Mouse (Mus musculus) heart, postnatal 25 days (tissue): Measurements from ENCODE around the gene Arfgap2. TPM values are rescaled to one million over a fixed set of nuclear protein-coding genes. Genes with fewer than 3 reads are reported as not detected.
A peak's percentile ranks its signal among the peaks of the same experiment; 100 is the strongest.

ENCODE experiments used
- DNase-seq: peaks from one replicate; pipeline ENCODE4 v3.0.0; 2022; ENCODE audit warnings: low spot score
- intact Hi-C: fragments of 180-260 bp; cut with DNase I; formaldehyde crosslinking; loops from one replicate; pipeline ENCODE4 v1.15.1; 2025
- total RNA-seq, 2 experiments: library from RNA; stranded (reverse); gene quantifications; 2 replicates each; pipeline ENCODE4 v1.2.3; 2021

Gene Arfgap2
- total RNA-seq, 2 experiments from 2014 or later, result 56.2 TPM

DNA sequence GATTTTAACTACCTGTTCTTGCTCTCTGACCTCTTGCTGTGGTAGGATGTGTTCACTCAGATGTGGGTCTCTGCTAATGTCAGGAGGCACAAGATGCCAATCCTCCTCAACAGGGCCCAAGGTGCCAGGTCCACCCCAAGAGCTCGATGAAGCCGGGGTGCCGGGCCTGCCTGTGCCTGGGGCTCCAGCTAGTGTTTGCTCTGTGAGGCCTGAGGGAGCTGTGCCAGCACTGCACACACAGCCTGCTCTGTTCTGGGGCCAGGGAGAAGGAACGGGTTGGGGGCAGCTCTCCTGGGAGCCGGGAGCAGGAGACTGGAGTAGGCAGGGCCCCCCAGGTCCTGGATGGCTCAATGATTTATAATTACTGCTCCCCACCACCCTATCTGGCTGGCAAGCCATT, 6.7 kb upstream of the Arfgap2 start:
- intact Hi-C loops, result loop anchor here (2.0 kb wide), 1 partner anchor 17 kb away; no protein-coding TSS in a partner anchor
- no peak for DNase-seq

DNA sequence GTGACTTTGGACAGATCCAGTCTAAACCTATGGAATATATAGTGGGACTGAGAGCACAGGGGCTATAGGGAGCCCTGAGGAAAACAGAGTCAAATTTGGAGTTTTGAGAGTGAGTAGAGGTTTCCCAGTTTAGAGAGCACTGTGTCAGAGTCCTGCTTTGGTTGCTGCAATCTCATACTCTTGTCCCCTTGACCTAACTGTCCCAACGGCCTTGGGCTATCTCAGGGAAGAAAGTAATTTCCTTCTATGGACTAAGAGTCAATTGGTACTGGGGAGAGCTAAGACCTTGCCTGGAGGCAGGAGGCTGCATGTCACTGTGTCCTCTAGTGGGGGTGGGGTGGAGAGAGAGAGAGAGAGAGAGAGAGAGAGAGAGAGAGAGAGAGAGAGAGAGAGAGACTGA, 5.9 kb upstream of the Arfgap2 start:
- DNase-seq, result no peak
- intact Hi-C loops, result loop anchor here (2.0 kb wide), 1 partner anchor 18 kb away; no protein-coding TSS in a partner anchor

DNA sequence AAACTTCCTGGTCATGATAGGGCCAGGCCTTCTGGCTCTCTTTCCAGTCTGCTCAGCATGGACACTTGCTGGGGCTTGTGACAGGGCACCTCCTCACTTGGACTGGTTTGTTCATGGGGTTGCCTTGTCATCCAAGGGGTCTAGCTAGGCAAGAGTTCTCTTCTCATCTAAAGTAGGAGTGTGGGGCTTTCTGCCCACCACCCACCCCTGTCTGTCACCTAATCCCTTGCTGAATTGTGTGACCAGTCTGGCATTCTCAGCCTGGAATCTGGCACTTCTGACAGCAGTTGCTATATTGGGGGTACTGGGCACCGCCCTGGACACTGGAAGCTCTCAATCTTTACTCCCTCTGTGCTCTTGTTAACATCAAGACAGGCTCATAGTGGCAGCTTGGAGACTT, 5.3 kb upstream of the Arfgap2 start:
- DNase-seq, result no peak
- intact Hi-C loops, result loop anchor here (2.0 kb wide), 1 partner anchor 19 kb away; no protein-coding TSS in a partner anchor

DNA sequence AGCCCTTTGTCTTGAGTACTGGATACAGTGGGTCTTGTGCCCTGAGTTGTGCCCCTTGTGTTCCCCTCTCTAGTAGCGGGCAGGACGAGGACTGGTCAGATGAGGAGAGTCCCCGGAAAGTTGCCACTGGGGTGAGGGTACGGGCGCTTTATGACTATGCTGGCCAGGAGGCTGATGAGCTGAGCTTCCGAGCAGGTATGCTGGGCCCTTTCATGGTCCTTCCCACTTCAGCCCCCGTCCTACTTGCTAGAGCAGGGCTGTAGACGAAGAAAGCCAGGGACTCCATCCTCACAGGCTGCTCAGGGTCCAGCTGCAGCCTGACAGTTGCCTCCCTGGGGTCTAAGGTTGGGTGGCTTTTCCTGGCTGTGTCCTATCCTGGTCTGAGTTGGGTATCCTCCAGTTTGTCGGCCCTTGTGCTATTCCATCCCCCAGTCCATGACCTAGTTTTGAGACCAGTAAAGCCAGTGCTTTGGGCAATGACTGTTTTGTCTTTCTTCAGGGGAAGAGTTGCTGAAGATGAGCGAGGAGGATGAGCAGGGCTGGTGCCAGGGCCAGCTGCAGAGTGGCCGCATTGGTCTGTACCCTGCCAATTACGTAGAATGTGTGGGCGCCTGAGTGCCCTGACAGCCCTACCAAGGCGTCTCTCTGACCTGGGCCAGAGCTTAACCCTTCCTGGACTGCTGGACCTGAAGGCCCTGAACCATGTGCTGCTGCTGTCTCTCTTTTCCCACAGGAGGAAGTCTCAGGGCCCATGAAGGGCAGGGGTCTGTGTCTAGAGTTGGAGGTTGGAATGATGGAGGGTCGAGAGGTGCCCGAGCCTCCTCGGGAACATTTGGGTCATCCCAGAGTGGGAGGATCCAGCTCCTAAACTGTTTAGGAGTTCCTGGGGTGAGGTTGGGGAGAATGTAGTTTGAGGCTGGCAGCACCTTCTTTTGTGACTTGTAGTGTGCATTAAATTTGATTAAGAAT, 798 bp upstream of the Arfgap2 start:
- intact Hi-C loops, result loop anchor here (2.0 kb wide), 1 partner anchor 27 kb away; the partner anchor contains the start of gene Ddb2
- DNase-seq, result no peak

DNA sequence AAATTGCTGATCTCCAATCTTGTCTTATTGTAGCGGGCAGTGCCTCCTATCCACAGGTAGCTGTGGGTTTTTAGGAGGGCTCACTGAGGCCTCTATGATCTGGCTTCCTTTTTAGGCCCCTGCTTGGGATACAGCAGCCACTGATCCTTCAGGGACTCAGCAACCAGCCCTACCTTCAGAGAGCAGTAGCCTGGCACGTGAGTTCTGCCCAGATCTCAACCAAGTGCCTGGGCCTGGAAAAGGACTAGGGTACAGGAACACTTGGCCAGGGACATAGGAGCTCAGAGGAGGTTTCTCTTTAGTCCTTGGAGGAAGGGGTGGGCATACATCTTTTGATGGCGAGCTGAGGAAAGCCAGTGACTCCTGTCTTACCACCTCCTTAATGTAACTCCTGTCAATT, 3.3 kb downstream of the Arfgap2 start:
- DNase-seq, result no peak
- intact Hi-C loops, result loop anchor here (5.0 kb wide), 1 partner anchor 151 kb away; the partner anchor contains the start of gene Mybpc3

DNA sequence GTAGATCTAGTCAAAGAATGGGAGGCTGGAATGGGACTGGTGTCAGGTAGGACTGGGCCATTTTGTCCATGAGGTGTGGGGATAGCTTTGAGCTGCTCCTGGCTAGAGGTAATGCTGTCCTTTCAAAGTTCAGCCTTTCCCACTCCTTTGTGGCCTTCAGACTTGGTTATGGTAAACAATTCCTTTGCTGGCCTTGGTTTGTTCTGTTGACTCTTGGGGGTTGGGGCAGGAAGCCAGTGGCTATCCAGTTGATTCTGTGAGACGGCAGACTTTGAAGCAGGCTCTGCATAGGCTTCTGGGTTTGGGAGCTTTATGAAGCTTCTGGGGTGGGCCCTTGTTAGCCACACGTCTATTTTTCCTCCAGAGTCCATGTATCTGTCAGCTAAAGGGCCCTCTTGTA, 3.9 kb downstream of the Arfgap2 start:
- intact Hi-C loops, result loop anchor here (5.0 kb wide), 1 partner anchor 151 kb away; the partner anchor contains the start of gene Mybpc3
- DNase-seq, result no peak

DNA sequence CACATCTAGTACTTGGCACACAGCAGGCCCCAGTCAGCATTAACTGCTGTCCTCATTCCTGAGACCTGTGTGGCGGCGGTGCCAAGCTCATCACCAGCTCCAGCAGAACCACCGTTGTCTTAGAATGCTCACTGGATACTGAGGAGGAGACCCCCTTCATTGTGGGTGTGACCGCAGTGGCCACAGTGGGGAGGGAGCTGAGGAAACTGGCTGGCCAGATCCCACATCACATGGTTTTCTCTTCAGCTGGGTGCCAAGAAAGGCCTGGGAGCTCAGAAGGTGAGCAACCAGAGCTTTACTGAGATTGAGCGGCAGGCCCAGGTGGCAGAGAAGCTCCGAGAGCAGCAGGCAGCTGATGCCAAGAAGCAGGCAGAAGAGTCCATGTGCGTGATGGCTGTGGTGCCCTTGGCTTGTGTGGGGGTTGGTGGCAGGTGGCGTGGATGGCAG, 4.9 kb downstream of the Arfgap2 start:
- intact Hi-C loops, result loop anchor here (5.0 kb wide), 1 partner anchor 152 kb away; the partner anchor contains the start of gene Mybpc3
- DNase-seq, result no peak

DNA sequence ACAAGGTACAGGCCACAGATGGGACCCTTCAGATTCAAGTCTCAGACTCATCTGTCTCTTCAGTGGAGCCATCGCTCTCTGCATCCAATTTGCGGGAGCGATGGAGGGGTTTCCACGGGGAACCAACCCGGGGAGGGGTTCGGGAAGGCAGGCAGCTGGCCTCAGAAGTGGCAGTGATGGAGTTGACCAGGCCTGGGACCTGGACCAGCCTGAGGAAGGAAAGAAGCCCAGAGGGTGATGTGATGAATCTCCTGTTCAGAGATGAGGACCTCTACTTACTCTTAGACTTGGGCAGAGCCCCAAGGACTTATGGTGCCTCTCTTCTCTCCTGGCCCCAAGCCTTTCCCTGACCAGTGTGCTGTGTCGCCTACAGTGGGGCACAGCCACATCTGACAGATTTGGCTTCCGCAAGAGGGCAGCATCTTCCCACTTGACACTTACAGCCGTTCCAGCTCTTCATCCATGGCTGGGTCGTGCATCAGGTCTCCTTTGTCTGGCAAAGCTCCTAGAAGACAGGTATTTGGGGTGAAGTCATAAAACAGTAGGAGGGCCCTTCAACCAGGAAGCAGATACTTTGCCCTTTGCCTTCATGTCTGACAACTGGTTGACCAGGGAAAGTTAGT, 14.1 kb downstream of the Arfgap2 start:
- intact Hi-C loops, result no loop called here
- DNase-seq, result no peak

DNA sequence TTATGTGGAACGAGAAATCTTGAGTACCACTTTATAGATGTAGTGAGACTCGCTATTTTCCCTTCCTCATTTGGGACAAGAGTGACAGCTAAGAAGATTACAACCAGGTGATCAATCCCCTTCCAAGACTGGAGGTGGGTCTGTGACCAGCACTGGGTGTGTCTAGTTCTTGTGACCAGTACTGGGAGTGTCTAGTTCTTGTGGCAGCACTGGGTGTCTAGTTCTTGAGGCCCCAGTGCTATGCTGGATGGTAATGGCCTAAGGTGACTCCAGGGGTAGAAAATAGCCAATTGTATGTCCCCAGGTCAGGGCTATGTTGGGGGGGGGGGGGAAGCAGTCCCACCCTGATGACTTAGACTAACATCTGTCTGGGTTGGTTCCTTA, 14.6 kb downstream of the Arfgap2 start:
- intact Hi-C loops, result no loop called here
- no peak for DNase-seq

DNA sequence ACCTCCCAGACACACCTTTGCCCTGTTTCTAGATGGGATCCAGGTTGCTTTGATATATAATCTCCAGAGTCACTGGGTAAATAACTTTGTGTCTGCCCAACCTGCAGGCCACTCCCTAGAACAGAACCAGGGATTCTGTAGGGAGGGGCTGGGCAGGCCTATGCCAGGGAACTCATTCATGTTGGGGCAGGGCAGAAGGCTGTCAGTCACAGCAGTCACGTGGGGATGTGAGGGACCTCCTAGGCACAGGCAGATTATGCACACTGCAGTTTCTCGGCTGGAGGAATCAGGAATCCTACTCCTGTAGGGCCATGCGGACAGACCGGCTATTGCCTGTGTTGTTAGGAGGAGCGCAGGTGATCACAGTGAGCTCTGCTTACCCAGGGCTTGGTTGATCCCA, 16.6 kb downstream of the Arfgap2 start:
- intact Hi-C loops, result no loop called here
- no peak for DNase-seq

DNA sequence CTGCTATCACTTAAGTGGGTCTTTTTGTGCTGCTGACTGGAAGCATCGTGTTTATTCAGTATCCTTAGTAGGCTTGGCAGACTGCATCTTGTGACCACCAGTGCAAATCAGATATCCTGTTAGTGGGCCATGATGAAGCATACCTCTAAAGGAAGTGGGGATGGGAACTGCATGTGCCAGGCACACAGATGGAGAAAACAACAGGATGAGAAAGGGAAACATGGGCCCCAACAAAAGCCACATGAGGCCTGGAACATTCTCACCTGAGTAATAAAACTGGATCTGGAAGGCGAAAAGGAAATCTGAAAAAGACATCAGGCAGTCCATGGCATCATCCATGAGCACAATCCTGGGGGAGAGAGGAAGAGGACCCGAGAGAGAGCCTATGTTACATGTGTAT, 19.2 kb downstream of the Arfgap2 start:
- intact Hi-C loops, result no loop called here
- DNase-seq, result no peak

DNA sequence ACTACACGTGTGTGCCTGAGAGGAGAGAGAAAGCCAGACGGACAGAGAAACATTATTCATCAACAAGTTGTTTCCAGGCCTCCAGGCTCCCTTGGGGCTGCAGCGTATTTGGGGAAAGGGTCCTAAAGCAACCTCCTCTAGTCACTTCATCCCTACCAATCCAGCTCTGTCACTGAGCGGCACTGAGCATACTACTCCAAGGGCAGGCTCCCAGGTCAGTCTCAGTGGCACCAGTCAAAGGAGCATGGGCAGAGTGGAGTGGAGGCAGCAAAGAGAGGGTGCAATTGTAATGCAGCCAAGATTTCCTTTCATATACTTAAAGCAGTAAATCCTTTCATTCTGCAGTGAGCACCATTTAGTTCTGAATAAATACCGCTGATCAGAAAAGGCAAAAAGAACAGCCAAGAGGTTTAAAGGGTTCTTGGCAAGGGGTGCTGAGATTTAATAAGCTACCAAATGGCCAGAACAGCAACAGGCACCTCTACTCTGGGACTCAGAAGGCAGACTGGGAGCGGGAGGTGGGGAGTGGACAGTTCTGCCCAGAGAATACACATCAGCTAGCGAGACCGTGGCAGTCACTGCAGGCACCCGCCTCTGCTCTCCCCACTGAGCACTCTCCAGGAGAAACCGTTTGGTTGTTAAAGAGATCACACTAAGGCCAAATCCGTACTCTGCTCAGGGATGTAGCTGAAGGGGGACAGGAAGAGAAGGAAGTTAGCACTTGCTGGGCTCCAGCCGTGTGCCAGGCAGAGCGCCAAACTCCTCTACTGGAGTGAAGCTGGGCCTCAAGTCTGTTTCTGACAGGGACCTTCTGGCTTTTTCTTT, 19.8 kb downstream of the Arfgap2 start:
- intact Hi-C loops, result no loop called here

DNA sequence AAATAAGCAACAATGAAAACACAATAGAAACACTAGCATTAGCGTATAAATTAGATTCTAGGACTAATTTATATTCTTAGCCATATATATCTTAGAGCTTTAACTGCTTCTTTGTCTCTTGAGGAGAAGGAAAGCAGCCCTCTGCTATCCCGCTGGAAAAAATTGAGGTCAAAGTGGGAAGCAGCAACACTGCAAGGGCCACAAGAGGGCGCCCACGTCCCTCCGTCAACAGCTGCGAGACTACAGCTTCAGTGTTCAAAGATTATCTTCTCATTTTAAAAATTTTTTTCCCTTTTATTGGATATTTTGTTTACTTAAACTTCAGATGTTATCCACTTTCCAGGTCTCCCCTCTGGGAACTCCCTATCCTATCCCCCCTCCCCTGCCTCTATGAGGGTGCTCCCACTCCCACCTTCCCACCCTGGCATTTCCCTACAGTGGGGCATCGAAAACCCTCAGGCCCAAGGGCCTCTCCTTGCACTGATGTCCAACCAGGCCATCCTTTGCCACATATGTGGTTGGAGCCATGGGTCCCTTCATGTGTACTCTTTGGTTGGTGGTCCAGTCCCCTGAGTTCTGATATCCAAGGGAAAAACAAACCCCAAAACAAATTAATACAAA, 21.2 kb downstream of the Arfgap2 start:
- intact Hi-C loops, result loop anchor here (1.0 kb wide), 1 partner anchor 194 kb away; no protein-coding TSS in a partner anchor
- DNase-seq, result no peak

More for the DNA sequence above, 19.8 kb downstream of the Arfgap2 start:
- DNase-seq, result no peak

DNA sequence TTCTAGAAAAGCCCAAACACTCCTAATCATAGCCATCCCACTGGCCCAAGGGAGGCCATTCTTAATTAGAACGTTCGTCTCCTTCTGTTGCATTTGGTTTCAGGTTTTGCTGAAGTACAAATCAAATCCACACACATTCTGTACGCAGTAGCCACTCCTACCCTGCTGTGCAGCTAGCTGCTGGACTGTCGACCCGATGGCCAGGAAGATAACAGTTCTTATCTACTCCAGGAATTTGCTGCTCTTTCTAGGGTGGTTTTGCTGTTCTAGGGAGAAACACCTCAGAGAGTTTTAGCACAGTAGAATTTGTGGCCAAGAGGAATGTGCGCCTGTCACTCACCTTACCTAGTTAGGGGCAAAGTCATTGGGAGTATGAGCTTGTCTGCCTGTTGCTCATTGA, 22.8 kb downstream of the Arfgap2 start:
- intact Hi-C loops, result no loop called here
- DNase-seq, result no peak

DNA sequence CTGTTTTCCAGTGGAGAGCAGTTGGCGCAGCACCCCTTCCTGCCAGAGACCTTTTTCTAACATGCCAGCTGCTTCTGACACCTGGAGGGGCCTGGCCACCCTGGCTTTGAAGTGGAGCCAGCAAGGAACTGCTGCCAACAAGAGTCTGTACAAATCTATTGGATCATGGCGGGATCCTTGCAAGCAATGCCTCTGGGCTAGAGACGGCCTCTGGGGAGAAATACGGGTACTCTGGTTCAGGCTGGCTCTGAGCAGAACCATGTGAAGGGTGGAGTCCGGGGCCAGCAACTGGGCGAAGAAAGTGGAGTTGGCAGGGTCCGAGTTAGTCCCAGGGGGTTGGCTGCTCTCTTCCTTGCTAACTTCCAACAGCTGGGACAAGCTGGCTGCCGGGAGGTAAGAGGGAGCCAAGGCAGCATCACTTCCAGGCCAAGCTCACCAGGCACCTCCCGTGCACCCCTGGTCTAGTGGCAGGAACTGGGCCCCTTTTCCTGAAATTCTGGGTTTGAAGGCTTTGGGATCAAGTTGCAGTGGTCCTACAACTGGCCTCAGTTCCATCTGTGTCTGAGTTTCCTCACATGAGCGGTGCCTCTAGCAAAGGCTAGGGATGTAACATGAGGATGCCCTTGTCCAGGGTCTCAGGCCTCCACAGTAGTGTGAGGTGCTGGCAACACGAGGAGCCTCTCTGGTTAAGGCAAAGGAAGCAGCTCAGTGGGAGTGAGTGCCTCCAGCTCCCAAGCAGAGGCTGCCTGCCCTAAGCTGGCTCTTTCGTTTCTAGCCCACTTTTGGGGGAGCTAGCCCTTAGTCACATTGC, 26.6 kb downstream of the Arfgap2 start:
- peak; percentile 48 for DNase-seq

DNA sequence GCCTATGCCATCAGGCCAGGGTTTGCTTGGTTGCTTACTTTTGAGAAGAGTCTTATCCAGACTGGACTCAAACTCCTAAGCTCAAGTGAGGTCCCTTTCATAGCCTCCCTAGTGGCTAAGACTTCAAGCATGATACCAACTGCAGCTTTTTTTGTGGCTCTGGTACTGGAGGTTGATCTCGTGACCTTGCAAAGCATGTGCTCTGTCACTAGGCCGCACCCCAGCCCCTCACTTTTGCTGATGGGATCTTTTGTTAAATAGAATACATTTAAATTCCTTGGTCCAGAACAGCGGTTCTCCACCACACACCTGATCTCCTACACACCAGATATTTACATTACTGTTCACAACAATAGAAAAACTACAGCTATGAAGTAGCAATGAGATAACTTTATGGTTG, 29.5 kb downstream of the Arfgap2 start:
- no peak for DNase-seq
- intact Hi-C loops, result no loop called here

More for the DNA sequence above, 26.6 kb downstream of the Arfgap2 start:
- intact Hi-C loops, result no loop called here

DNA sequence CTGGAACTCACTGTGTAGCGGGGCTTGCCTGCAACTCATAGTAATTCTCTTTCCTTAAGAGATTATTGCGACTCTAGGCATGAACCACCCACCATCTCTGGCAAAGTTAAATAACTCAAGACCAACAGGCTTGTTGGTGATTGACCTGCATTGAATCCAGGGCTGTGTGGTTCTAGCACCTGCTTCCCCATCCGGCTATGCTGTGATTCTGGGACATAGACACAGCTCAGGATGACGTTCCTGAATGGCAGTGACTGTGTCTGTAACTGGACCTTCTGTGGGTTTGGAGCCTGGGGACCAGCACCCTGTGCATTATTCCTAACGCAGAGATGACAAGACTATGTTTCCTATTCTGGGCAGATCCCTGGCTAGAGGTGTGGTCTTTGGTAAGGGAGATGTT, 31.1 kb downstream of the Arfgap2 start:
- DNase-seq, result no peak
- intact Hi-C loops, result no loop called here

DNA sequence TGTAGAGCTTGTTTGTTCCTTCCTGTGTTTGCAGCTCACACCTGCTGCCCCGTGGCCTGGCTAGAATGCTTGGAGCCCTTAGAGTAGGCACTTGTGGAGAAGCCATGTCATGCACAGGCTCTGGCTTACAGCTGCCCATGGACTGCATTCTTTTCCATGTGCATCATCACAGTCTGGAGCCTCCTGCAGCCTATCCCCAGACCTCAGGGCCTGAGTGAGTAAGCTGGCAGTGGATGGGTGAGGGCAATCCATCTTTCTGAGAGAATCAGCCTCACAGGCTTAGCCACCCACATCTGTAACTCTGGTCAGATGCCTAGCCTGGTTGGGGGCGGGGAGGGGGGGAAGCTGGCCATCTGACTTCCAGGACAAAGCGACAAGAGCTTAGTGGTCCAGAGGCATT, 34.4 kb downstream of the Arfgap2 start:
- DNase-seq, result no peak
- intact Hi-C loops, result no loop called here

DNA sequence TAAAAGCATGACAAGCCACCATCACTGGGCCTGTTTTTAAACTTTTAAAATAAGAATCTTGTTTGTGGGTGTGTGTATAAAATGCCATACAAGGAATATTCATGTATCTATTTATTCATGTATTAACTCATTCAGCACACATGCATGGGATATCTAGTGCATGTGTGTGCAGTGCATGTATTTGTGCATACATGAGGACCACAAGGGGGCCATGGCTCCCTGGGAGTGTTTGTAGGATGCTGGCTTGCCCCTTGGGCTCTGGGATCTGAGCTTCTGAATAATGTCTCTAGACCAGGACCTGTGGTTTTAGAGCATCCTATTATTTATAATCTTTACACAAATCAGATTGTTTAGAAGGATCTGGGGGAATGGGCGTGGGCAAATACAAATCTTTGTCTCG, 36.0 kb downstream of the Arfgap2 start:
- no peak for DNase-seq
- intact Hi-C loops, result no loop called here
